Mouse (Mus musculus): ENCODE measurements at regions not wholly inside any gene's neighbourhood (a gene's known extent, or its start where the extent isn't known, plus 50 kb on each side); places are given as distances from the start of the nearest gene placed in this dataset.

- in situ Hi-C loops (cut with MboI, MseI), result loop anchor here in 1 of 2 experiments (10.0 kb wide), 1 partner anchor 530 kb away; no protein-coding TSS in a partner anchor
Measured at GRCm38 (mm10) chr10:42094274-42095000, 76.2 kb upstream of the Armc2 start.

DNA sequence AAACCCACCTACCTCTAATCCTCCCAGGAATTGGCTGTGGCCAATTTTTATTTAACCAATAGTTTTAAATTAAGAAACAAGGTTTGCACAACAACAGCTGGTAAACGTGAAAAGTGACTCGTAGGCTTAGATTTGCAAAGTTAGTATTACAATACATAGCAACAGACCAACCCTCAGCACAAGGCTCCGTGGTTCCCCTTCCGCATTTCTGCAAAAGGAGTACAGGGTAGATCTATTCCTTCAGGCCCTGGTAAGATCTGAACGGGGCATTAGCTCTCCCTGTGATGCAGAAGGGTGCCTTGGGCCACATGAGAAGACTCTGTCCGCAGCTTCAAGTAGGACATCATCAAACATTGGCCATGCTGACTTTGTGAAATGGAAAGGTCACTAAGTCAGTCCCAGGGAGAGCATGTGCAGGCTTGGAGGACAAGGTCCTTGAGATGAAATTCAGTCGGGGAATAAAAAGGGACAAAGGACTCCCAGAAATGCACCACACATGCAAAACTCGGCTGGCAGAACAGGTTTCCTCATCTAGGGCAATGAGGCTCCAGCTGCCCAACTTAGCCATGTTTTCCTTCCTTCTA lies 75.0 kb upstream of the Armc2 start:
- in situ Hi-C loops (cut with MboI, MseI), result loop anchor here in 1 of 2 experiments (10.0 kb wide), 1 partner anchor 528 kb away; no protein-coding TSS in a partner anchor

DNA sequence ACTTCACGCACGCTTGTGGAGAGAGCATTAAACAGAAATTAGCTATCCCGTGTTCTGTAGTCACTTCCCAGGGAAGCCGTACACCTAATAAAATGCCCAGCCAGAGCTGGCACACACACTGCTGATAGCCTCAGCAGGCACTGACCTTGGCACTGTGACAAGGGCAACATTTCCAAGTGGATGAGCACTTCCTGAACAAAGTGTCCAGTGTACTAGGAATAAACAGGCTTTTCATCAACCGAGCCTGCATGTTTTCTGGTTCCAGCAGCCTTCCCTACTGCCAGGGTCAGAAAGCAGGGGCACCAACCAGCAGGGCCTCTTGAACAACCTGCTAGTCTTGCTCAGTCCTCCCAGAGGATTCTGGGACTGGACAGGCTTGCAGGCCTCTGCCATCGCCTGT lies 74.3 kb upstream of the Armc2 start:
- in situ Hi-C loops (cut with MboI, MseI), result loop anchor here in 1 of 2 experiments (10.0 kb wide), 1 partner anchor 528 kb away; no protein-coding TSS in a partner anchor

GRCm38 (mm10) chr10:42091546-42092168 lies 73.4 kb upstream of the Armc2 start:
- in situ Hi-C loops (cut with MboI, MseI), result loop anchor here in 1 of 2 experiments (10.0 kb wide), 1 partner anchor 527 kb away; no protein-coding TSS in a partner anchor

- in situ Hi-C loops (cut with MboI, MseI), result loop anchor here in 1 of 2 experiments (10.0 kb wide), 1 partner anchor 526 kb away; no protein-coding TSS in a partner anchor
Measured at GRCm38 (mm10) chr10:42090806-42091205, 72.6 kb upstream of the Armc2 start.

- in situ Hi-C loops (cut with MboI, MseI), result loop anchor here in 1 of 2 experiments (10.0 kb wide), 1 partner anchor 525 kb away; no protein-coding TSS in a partner anchor
Measured at GRCm38 (mm10) chr10:42090147-42090546, 71.9 kb upstream of the Armc2 start.

DNA sequence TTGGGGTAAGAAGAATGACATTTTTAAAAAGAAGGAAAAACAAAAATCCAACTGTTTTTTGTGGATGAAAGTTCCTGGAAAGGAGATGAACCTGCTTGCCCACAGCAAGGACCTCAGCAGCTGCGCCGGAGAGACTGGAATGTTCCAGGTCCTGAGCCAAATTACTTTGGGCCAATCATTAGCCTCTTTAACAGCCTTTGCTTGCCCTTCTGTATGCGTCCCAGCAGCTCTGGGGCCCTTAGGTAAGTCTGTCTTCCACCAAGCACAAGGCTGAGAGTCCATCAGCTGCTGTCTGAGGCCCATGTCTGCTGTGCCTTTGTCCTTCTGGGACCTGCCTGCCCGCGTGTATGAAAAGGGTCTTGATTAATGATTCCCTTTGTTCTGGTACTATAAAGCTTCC lies 71.4 kb upstream of the Armc2 start:
- in situ Hi-C loops (cut with MboI, MseI), result loop anchor here in 1 of 2 experiments (10.0 kb wide), 1 partner anchor 525 kb away; no protein-coding TSS in a partner anchor

- in situ Hi-C loops (cut with MboI, MseI), result no loop called here
Measured at GRCm38 (mm10) chr10:42089235-42089625, 71.0 kb upstream of the Armc2 start.

DNA sequence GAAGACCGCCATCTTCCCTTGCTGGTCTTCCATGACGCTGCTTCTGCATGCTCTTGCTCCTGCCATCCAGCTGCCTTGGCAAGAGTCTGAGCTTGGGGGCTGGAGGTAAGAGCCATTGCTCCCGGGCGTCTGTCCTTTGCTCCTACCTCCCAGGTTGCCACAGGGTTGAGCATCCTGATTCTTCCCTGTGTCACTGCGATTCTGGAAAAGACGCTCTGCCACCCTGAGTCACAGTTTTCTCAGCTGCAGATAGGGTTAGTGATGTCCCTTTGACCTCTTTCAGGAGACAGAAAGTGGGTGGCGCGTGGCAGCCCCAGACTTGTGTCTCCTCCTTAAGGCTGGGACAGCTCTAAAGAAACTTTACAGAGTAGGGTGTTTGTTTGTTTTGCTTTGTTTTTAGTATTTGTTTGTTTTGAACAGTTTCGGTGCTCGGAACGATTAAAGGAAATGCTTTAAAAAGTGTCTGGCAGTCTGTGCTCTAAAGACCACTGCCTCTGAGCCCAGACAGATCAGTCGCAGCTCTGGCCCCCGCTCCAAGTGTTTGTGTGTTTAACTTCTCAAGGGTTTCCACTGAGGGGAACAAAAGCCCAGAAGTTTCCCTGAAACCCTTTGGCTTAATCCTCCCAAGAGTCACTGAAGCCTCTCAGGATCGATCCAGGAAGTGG lies 70.5 kb upstream of the Armc2 start:
- in situ Hi-C loops (cut with MboI, MseI), result no loop called here

DNA sequence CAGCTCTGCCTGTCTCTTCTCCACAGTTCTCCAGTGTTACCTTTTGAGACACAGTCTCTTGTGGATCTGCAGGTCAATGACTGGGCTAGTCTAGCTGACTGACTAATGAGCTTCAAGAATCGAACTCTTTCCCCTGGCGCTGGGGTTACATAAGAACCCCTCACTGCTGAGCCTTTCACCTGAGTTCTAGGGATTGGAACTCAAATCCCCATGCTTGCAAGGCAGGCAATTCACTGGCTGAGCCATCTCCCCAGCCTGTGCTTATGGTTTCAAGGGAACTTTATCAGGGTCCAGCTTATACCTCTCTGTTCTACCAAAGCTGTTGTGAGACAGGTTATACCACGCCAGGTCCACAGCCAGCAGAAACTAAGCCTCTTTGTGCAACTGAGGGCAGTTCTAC lies 69.7 kb upstream of the Armc2 start:
- in situ Hi-C loops (cut with MboI, MseI), result no loop called here

- in situ Hi-C loops (cut with MboI, MseI), result no loop called here
Measured at GRCm38 (mm10) chr10:42086691-42087090, 68.4 kb upstream of the Armc2 start.

DNA sequence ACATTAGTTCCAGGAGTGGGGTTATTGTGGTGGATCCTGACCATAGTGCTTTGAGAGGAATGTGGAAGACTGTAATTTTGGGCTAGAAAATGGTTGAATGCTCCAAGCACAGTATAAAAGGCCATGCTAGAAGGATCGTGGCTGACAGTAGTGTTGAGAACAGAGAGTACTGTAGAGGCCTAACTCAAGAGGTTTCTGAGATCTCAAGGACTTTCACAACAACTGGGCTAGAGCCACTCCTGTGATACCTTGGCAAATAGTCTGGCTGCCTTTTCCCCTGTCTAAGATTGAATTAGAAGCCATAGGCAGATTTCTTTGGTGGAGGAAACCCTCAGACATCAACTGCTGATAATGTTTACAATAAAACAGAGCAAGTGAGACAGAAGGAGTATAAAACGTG lies 67.1 kb upstream of the Armc2 start:
- in situ Hi-C loops (cut with MboI, MseI), result no loop called here

GRCm38 (mm10) chr10:42082227-42082840 lies 64.1 kb upstream of the Armc2 start:
- in situ Hi-C loops (cut with MboI, MseI), result no loop called here

GRCm38 (mm10) chr10:42079775-42080174 lies 61.5 kb upstream of the Armc2 start:
- in situ Hi-C loops (cut with MboI, MseI), result no loop called here

GRCm38 (mm10) chr10:42076711-42077110 lies 58.5 kb upstream of the Armc2 start:
- in situ Hi-C loops (cut with MboI, MseI), result no loop called here

- in situ Hi-C loops (cut with MboI, MseI), result no loop called here
Measured at GRCm38 (mm10) chr10:42075545-42075944, 57.3 kb upstream of the Armc2 start.

DNA sequence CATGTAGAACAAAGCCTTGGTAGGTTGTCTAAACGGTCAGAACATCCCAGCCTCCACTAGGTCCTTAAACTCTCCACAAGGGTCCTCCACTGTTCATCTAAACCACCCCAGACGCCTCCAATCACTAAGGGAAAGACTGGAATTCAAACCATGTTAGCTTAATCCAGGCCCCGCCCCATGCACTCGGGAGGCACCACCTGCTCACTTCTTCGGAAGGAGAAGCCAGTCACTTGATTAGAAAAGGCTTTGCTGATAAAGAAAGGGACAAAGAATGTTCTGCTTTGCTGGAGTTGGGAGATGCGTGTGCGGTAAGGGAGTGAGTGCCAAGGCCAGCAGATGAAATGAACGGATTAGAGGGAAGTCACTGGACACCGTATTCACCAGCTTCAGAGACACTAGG lies 54.5 kb upstream of the Armc2 start:
- in situ Hi-C loops (cut with MboI, MseI), result no loop called here

GRCm38 (mm10) chr10:42072131-42072530 lies 53.9 kb upstream of the Armc2 start:
- in situ Hi-C loops (cut with MboI, MseI), result no loop called here

GRCm38 (mm10) chr10:42071404-42072024 lies 53.3 kb upstream of the Armc2 start:
- in situ Hi-C loops (cut with MboI, MseI), result no loop called here

DNA sequence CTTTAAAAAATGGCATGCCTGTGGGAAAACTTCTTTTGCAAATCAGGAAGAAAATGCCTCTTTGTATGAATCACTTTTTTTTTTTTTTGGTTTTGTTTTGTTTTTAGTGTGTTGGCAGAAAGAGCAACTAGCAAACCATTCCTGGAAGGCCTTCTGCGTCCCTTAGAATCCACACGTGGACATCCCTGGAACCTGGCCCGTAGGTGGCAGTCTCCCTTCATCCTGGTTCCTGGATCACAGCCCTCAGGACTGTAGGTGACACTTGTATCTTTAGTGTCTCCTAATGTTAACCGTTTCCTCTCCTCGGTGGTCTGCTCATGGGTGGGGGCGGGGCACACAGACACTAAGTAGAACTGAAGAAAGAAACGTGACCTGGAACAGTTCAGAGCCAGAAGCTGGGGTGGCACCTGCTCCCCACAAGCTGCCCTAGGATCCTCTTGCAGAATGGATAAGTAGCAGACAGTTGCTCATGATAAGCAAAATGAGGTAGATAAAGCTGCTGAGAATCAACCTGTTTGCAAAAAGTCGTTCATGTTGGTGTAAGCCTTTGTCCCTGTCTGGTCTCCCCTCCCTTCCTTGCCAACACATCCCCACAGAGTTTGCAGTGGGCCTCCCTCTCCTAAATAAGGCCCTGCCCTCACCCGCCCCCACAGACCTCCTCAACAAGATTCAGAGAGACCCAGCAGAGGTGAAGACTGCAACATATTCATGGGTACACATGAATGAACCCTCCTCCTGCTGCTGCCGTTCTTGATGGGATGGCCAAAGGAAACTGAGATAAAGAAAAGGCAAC lies 52.6 kb upstream of the Armc2 start:
- in situ Hi-C loops (cut with MboI, MseI), result no loop called here
